Mouse (Mus musculus): ENCODE results near the gene Prkd1. TPM values are rescaled to one million over a fixed set of nuclear protein-coding genes. Genes with fewer than 3 reads are reported as not detected.

The Prkd1 gene
- total and polyA plus RNA-seq, 3 experiments = not detected

- no peak overlapping the region for H3K9ac ChIP-seq (ENCODE audit: insufficient read depth, low read depth)
- no peak for DNase-seq (ENCODE audit: extremely low read depth)
- in situ Hi-C loops (cut with MboI; ENCODE audit: low pct_ligation_motif_present, low pct_unique_long_range_greater_than_20kb, low sequenced_read_pairs) (no loop called here), dilution Hi-C loops (cut with MboI; ENCODE audit: extremely low pct_ligation_motif_present, extremely low pct_unique_long_range_greater_than_20kb, low sequenced_read_pairs) (no loop called here)
- H3K27me3 ChIP-seq (replicated peaks) = no peaks in the 10 kb centered on the region
- peaks cover 37% of the 10 kb centered on the region for H3K9me3 ChIP-seq (replicated peaks; ENCODE audit: low read length)
- TF ChIP-seq CHD1 (IDR thresholded peaks at IDR 0.05; ENCODE audit: low read depth, low read length) (no peak), JUN (IDR thresholded peaks at IDR 0.05; ENCODE audit: insufficient read depth, low read depth, low read length) (no peak), E2F4 (IDR thresholded peaks at IDR 0.05; ENCODE audit: insufficient replicate concordance, low read depth, low read length) (no peak), SMC3 (IDR thresholded peaks at IDR 0.05; ENCODE audit: low read depth, low read length) (no peak), PAX5 (IDR thresholded peaks at IDR 0.05; ENCODE audit: low read length) (no peak), NRF1 (IDR thresholded peaks at IDR 0.05; ENCODE audit: low read depth, low read length) (no peak), CTCF (conservative IDR thresholded peaks at IDR 0.05 in 1 of 2, IDR thresholded peaks at IDR 0.05 in 1 of 2; ENCODE audit: low read depth in 2 of 2, low read length in 2 of 2) (no peak), BHLHE40 (IDR thresholded peaks at IDR 0.05; ENCODE audit: low read depth, low read length) (no peak), UBTF (IDR thresholded peaks at IDR 0.05; ENCODE audit: low read depth, low read length) (no peak)
- H3K4me1 ChIP-seq (ENCODE audit: control insufficient read depth in 1 of 2, insufficient read depth in 2 of 2) = no peaks in the 10 kb centered on the region
- H3K79me2 ChIP-seq (replicated peaks; ENCODE audit: control insufficient read depth, extremely low read depth, insufficient read depth, poor library complexity, severe bottlenecking) = no peaks in the 10 kb centered on the region
- no peak overlapping the region for H3K4me2 ChIP-seq (ENCODE audit: insufficient read depth, low read depth, poor library complexity, severe bottlenecking)
- no peak overlapping the region for H3K27ac ChIP-seq (ENCODE audit: insufficient read depth, low read depth)
- no peak overlapping the region for H3K4me3 ChIP-seq (replicated peaks in 1 of 3; ENCODE audit: low read depth in 2 of 3, low read length in 2 of 3, poor library complexity in 1 of 3)
- no peaks in the 10 kb centered on the region for H3K36me3 ChIP-seq (replicated peaks in 1 of 2; ENCODE audit: control insufficient read depth in 1 of 2, insufficient read depth in 1 of 2, low read length in 1 of 2)
Observed at GRCm38 (mm10) chr12:50430129-50430703, 218.7 kb downstream of the Prkd1 start.

GRCm38 (mm10) chr12:50352404-50352803 is 296.5 kb downstream of the Prkd1 start:
- dilution Hi-C loops (cut with MboI; ENCODE audit: extremely low pct_ligation_motif_present, extremely low pct_unique_long_range_greater_than_20kb, low sequenced_read_pairs) (no loop called here), in situ Hi-C loops (cut with MboI; ENCODE audit: low pct_ligation_motif_present, low pct_unique_long_range_greater_than_20kb, low sequenced_read_pairs) (no loop called here)
- no peak overlapping the region for H3K9ac ChIP-seq (ENCODE audit: insufficient read depth, low read depth)
- no peaks in the 10 kb centered on the region for H3K79me2 ChIP-seq (replicated peaks; ENCODE audit: control insufficient read depth, extremely low read depth, insufficient read depth, poor library complexity, severe bottlenecking)
- no peak overlapping the region for H3K4me2 ChIP-seq (ENCODE audit: insufficient read depth, low read depth, poor library complexity, severe bottlenecking)
- TF ChIP-seq SMC3 (IDR thresholded peaks at IDR 0.05; ENCODE audit: low read depth, low read length) (no peak), NRF1 (IDR thresholded peaks at IDR 0.05; ENCODE audit: low read depth, low read length) (no peak), NELFE (IDR thresholded peaks at IDR 0.05; ENCODE audit: low read depth, low read length) (no peak), RCOR1 (conservative IDR thresholded peaks at IDR 0.05; ENCODE audit: low read depth, low read length) (no peak), MAZ (IDR thresholded peaks at IDR 0.05; ENCODE audit: low read depth, low read length) (no peak), GABPA (IDR thresholded peaks at IDR 0.05; ENCODE audit: insufficient replicate concordance, low read depth, low read length) (no peak), ZKSCAN1 (IDR thresholded peaks at IDR 0.05; ENCODE audit: borderline replicate concordance, low read depth, low read length) (no peak), BHLHE40 (IDR thresholded peaks at IDR 0.05; ENCODE audit: low read depth, low read length) (no peak), TCF12 (IDR thresholded peaks at IDR 0.05; ENCODE audit: low read depth, low read length) (no peak), ETS1 (conservative IDR thresholded peaks at IDR 0.05; ENCODE audit: low read depth, low read length) (no peak), TBP (conservative IDR thresholded peaks at IDR 0.05; ENCODE audit: low read depth, low read length) (no peak), USF2 (conservative IDR thresholded peaks at IDR 0.05; ENCODE audit: low read depth, low read length) (no peak)
- no peaks in the 10 kb centered on the region for H3K27me3 ChIP-seq (replicated peaks)
- H3K9me3 ChIP-seq (replicated peaks; ENCODE audit: low read length) = peaks cover 38% of the 10 kb centered on the region
- no peak overlapping the region for H3K27ac ChIP-seq (ENCODE audit: insufficient read depth, low read depth)
- DNase-seq (ENCODE audit: extremely low read depth) = no peak
- H3K4me3 ChIP-seq (replicated peaks in 1 of 3; ENCODE audit: low read depth in 2 of 3, low read length in 2 of 3, poor library complexity in 1 of 3) = no peak overlapping the region
- no peaks in the 10 kb centered on the region for H3K4me1 ChIP-seq (ENCODE audit: control insufficient read depth in 1 of 2, insufficient read depth in 2 of 2)
- no peaks in the 10 kb centered on the region for H3K36me3 ChIP-seq (replicated peaks in 1 of 2; ENCODE audit: control insufficient read depth in 1 of 2, insufficient read depth in 1 of 2, low read length in 1 of 2)

All from CH12.LX (cell line).